Mouse (Mus musculus) E14TG2a.4 (cell line): ENCODE measurements at regions not wholly inside any gene's neighbourhood (a gene's known extent, or its start where the extent isn't known, plus 50 kb on each side); places are given as distances from the start of the nearest gene placed in this dataset.

Experiments used
- CTCF ChIP-seq: conservative IDR thresholded peaks from 2 replicates; pipeline ENCODE4 v1.5.1; 2014; ENCODE audit warnings: low read length
- NANOG ChIP-seq: IDR thresholded peaks from 2 replicates; pipeline ENCODE4 v1.6.1; 2014; ENCODE audit warnings: borderline replicate concordance, low read length, mixed read lengths
- POU5F1 ChIP-seq: IDR thresholded peaks from 2 replicates; pipeline ENCODE4 v1.6.1; 2014; ENCODE audit warnings: low read length, borderline replicate concordance

- TF ChIP-seq CTCF (no peak), NANOG (no peak), POU5F1 (no peak)
Observed at GRCm38 (mm10) chr5:101591236-101591635, 73.6 kb downstream of the Nkx6-1 start.
